In the genomic region with DNA sequence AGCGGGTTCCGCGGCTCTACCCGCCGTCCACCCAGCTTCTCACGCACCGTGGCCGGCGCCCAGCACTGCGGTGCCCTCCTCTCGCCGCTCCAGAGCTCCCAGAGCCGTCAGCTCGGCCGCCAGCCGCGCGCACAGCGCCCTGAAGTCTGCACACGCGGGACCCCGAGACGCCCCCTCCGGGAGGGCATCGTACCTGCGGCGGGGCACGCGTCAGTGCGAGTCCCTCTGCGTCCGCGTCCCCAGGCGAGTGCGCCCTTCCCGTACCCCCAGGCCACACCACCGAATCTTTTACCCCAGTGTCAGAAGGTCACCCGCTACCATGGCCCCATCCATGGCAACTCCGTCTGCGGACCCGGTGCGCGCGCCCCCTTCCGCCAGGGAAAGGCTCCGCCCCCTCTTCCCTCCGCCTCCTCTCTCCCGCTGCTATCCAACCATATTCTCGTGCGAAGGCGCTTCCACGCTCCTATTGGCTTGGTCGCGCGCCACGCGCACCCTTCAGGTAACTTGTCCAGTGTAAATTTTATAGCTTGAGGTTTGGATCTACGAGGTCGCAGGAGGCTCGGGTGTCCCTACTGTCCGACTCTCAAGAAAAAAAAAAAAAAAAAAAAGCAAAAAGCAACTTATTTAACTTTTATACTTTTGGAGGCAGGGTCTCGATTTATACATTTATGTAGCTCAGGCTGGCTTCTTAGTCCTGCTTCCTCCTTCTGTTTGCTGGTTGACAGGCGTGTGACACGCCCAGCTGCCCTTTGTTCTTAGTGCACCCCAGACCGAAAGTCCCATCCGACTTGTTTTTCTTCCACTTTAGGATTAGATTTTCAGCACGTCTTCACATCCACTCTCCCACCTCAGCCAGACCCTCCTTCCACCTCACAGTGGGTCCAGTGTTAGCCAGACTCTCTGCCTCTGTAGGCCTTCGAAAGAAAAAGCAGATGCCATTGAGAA, we compare ENCODE assay signal across 7 mouse cellular contexts. TPM values are rescaled to one million over a fixed set of nuclear protein-coding genes. Genes with fewer than 3 reads are reported as not detected.
DNase-seq lines count a peak whose midpoint lies in the region; ATAC-seq and TF ChIP-seq lines count a peak whose summit lies in the region.

A gene (minus strand): TSS at position 397 of the 945 bp plus-strand sequence.

- peak; percentile 91 for DNase-seq in adrenal gland, postnatal 14 days
- peak; percentile 89 for DNase-seq in embryonic facial prominence, embryonic 10.5 days (ENCODE audit: low spot score)
- no peak for DNase-seq in gonadal fat pad, adult 2 months (ENCODE audit: low read depth)
- peak; percentile 85 for DNase-seq in left cerebral cortex, postnatal 4 days
- peak; percentile 98 for DNase-seq in midbrain, embryonic 11.5 days (ENCODE audit: low spot score, missing footprints)
- peak; percentile 77 for DNase-seq in skeletal muscle tissue, adult 2 months (ENCODE audit: low read depth, low spot score)

- peak within 1 kb of the TSS; percentile 74 for H3K4me3 ChIP-seq in embryonic facial prominence, embryonic 10.5 days
- H3K4me3 ChIP-seq in intestine, postnatal 0 days (ENCODE audit: low read depth, low read length): peak within 1 kb of the TSS; percentile 81
- H3K4me3 ChIP-seq in midbrain, embryonic 11.5 days (ENCODE audit: low read depth, low read length): peak within 1 kb of the TSS; percentile 77

- peaks cover 11% of the 10 kb centered on the region; the same call in 1 of the 2 replicates for H3K36me3 ChIP-seq in embryonic facial prominence, embryonic 10.5 days (replicated peaks)
- peaks cover 17% of the 10 kb centered on the region for H3K36me3 ChIP-seq in intestine, postnatal 0 days (ENCODE audit: control insufficient read depth, insufficient read depth)
- no peaks in the 10 kb centered on the region for H3K36me3 ChIP-seq in midbrain, embryonic 11.5 days (ENCODE audit: control insufficient read depth, insufficient read depth, low read length)

- ATAC-seq in intestine, postnatal 0 days: peak; percentile 80
- peak; percentile 86 for ATAC-seq in midbrain, embryonic 11.5 days (ENCODE audit: low FRiP score)

- H3K27me3 ChIP-seq in embryonic facial prominence, embryonic 10.5 days (replicated peaks; ENCODE audit: low read depth, poor library complexity, severe bottlenecking): peaks cover 42% of the 10 kb centered on the region
- H3K27me3 ChIP-seq in intestine, postnatal 0 days (replicated peaks; ENCODE audit: control insufficient read depth, insufficient read depth, low read length): no peaks in the 10 kb centered on the region
- no peaks in the 10 kb centered on the region; the same call in none of the 2 replicates for H3K27me3 ChIP-seq in midbrain, embryonic 11.5 days (ENCODE audit: control insufficient read depth, insufficient read depth, low read length)

- intact Hi-C loops in left cerebral cortex, postnatal 4 days (cut with DNase I): no loop called here

- no peaks in the 10 kb centered on the region for H3K9me3 ChIP-seq in embryonic facial prominence, embryonic 10.5 days
- H3K9me3 ChIP-seq in intestine, postnatal 0 days (ENCODE audit: control insufficient read depth): no peaks in the 10 kb centered on the region
- no peaks in the 10 kb centered on the region for H3K9me3 ChIP-seq in midbrain, embryonic 11.5 days (ENCODE audit: control insufficient read depth, low read length)

- H3K4me1 ChIP-seq in embryonic facial prominence, embryonic 10.5 days: peaks cover 21% of the 10 kb centered on the region
- H3K4me1 ChIP-seq in intestine, postnatal 0 days (replicated peaks; ENCODE audit: control insufficient read depth, insufficient read depth, low read length): no peaks in the 10 kb centered on the region; the same call in 1 of the 2 replicates
- H3K4me1 ChIP-seq in midbrain, embryonic 11.5 days (ENCODE audit: control insufficient read depth, insufficient read depth, low read length): peaks cover 9% of the 10 kb centered on the region

- 4% methylated on average over 68 of the region's 68 CpGs for WGBS in embryonic facial prominence, embryonic 10.5 days
- 2% methylated on average over 66 of the region's 68 CpGs for WGBS in intestine, postnatal 0 days
- 4% methylated on average over 68 of the region's 68 CpGs for WGBS in midbrain, embryonic 11.5 days

- peak within 1 kb of the TSS; percentile 86 for H3K9ac ChIP-seq in intestine, postnatal 0 days (ENCODE audit: low read depth, low read length)
- H3K9ac ChIP-seq in midbrain, embryonic 11.5 days (ENCODE audit: low read length): peak within 1 kb of the TSS; percentile 74

- peak within 1 kb of the TSS; percentile 94 for H3K4me2 ChIP-seq in intestine, postnatal 0 days (replicated peaks; ENCODE audit: low read depth)
- H3K4me2 ChIP-seq in midbrain, embryonic 11.5 days: peak within 1 kb of the TSS; percentile 95

- peak within 1 kb of the TSS; percentile 83 for H3K27ac ChIP-seq in embryonic facial prominence, embryonic 10.5 days (replicated peaks)
- H3K27ac ChIP-seq in intestine, postnatal 0 days (ENCODE audit: low read depth, low read length): peak within 1 kb of the TSS; percentile 99
- peak within 1 kb of the TSS; percentile 77 for H3K27ac ChIP-seq in midbrain, embryonic 11.5 days (ENCODE audit: low read depth, low read length)

- peak; percentile 62 for TF ChIP-seq CTCF in intestine, postnatal 0 days (IDR thresholded peaks at IDR 0.05; ENCODE audit: low read depth)

RNA-seq across cellular contexts. Expression of the gene that starts here (rescaled TPM):
- total RNA-seq in adrenal gland, postnatal 14 days (2021): 8.0 and 15.8 TPM in 2 replicates
- 10.8 and 12.3 TPM in 2 replicates for polyA plus RNA-seq in embryonic facial prominence, embryonic 10.5 days (2016; fragmentation: Nextera tagmentation; extraction: Ambion mirVana)
- 27.6 and 28.2 TPM in 2 replicates for polyA plus RNA-seq in gonadal fat pad, adult 2 months (2012; rRNA removed)
- 75.9 and 83.4 TPM in 2 replicates for polyA plus RNA-seq in intestine, postnatal 0 days (2015; fragmentation: Nextera tagmentation; extraction: Ambion mirVana)
- 10 to 100 TPM; 12.3 to 14.4 TPM for total RNA-seq in left cerebral cortex, postnatal 4 days (2021)
- polyA plus RNA-seq in midbrain, embryonic 11.5 days (2014; fragmentation: Nextera tagmentation; extraction: Ambion mirVana): 13.6 and 14.8 TPM in 2 replicates
